ENCODE assay signal across 9 mouse cellular contexts in genomic region chr7:141092051-141092735, GRCm38 (mm10). TPM values are rescaled to one million over a fixed set of nuclear protein-coding genes. Genes with fewer than 3 reads are reported as not detected.
A peak's percentile ranks its signal among the peaks of the same experiment; 100 is the strongest.
DNase-seq lines count a peak whose midpoint lies in the region; ATAC-seq and TF ChIP-seq lines count a peak whose summit lies in the region.
"Had no signal": no experiment of that assay in that cellular context is flagged by ENCODE, and none has a peak within 500 bp of the region (broad histone marks: within the 10 kb centered on the region; RNA-seq: fewer than 3 reads in every experiment).

No protein-coding gene starts in this region.

- no peaks in the 10 kb centered on the region for H3K36me3 ChIP-seq in limb, embryonic 14.5 days (ENCODE audit: control insufficient read depth, insufficient read depth, low read length)
- H3K36me3 ChIP-seq in midbrain, embryonic 15.5 days (replicated peaks), result no peaks in the 10 kb centered on the region

- H3K9ac ChIP-seq in limb, embryonic 14.5 days (ENCODE audit: low read depth, low read length, severe bottlenecking), result 0 out of 2 replicates have a peak overlapping the region, but pooled peaks have one; percentile 1
- H3K9ac ChIP-seq in midbrain, embryonic 15.5 days, result no peak overlapping the region

- no peaks in the 10 kb centered on the region for H3K4me1 ChIP-seq in limb, embryonic 14.5 days (ENCODE audit: control insufficient read depth, insufficient read depth, low read length)
- H3K4me1 ChIP-seq in midbrain, embryonic 15.5 days, result peaks cover 4% of the 10 kb centered on the region; the same call in 1 of the 2 replicates

- ATAC-seq in limb, embryonic 14.5 days (ENCODE audit: low FRiP score, low read depth), result peak; percentile 70; the same call in 1 of the 2 replicates
- ATAC-seq in midbrain, embryonic 15.5 days (replicated peaks), result peak; percentile 85
- ATAC-seq: Patski had no signal

- no peak for TF ChIP-seq POLR2A in limb, embryonic 14.5 days (IDR thresholded peaks at IDR 0.05; ENCODE audit: borderline replicate concordance, extremely low read depth, insufficient read depth, insufficient read length)

- no peak overlapping the region for H3K27ac ChIP-seq in left cerebral cortex, adult 2 months
- H3K27ac ChIP-seq in limb, embryonic 14.5 days (replicated peaks; ENCODE audit: low read depth, low read length), result no peak overlapping the region
- no peak overlapping the region for H3K27ac ChIP-seq in midbrain, embryonic 15.5 days

- peak overlapping the region; percentile 38 for H3K4me2 ChIP-seq in limb, embryonic 14.5 days (replicated peaks; ENCODE audit: low read depth, low read length, severe bottlenecking)
- H3K4me2 ChIP-seq in midbrain, embryonic 15.5 days, result peak overlapping the region; percentile 42

- H3K9me3 ChIP-seq in limb, embryonic 14.5 days (ENCODE audit: control insufficient read depth, low read length), result no peaks in the 10 kb centered on the region
- H3K9me3 ChIP-seq in midbrain, embryonic 15.5 days, result no peaks in the 10 kb centered on the region

- DNase-seq in left cerebral cortex, adult 2 months (ENCODE audit: extremely low spot score in 1 of 2, low spot score in 2 of 2), result peak; percentile 32 to 51
- DNase-seq in left cerebral cortex, adult 11 months (ENCODE audit: low spot score), result no peak
- peak; percentile 96 for DNase-seq in embryo, embryonic 10 days (ENCODE audit: low spot score)
- DNase-seq in gastrocnemius, postnatal 25 days, result peak; percentile 81
- DNase-seq in induced T-regulatory cell, adult 2 months (ENCODE audit: low read depth), result peak; percentile 94
- peak; percentile 63 for DNase-seq in limb, embryonic 14.5 days (ENCODE audit: low spot score)
- DNase-seq in spleen, postnatal 36 days (ENCODE audit: low spot score in 2 of 2), result peak; percentile 88 to 90

- 6% methylated on average over 37 of the region's 37 CpGs for WGBS in limb, embryonic 14.5 days
- WGBS in midbrain, embryonic 15.5 days, result 6% methylated on average over 37 of the region's 37 CpGs

- intact Hi-C loops in left cerebral cortex, adult 2 months (cut with DNase I), result loop anchor here (1.0 kb wide), 1 partner anchor 84 kb away; no protein-coding TSS in a partner anchor

- H3K27me3 ChIP-seq in limb, embryonic 14.5 days (ENCODE audit: control insufficient read depth, insufficient read depth, low read length), result peaks cover 23% of the 10 kb centered on the region
- H3K27me3 ChIP-seq in midbrain, embryonic 15.5 days (replicated peaks), result peaks cover 33% of the 10 kb centered on the region
- H3K27me3 ChIP-seq: Patski had no signal

- H3K4me3 ChIP-seq in left cerebral cortex, adult 2 months, result no peak overlapping the region
- H3K4me3 ChIP-seq in limb, embryonic 14.5 days (replicated peaks; ENCODE audit: low read length), result peak overlapping the region; percentile 22
- peak overlapping the region; percentile 9; the same call in 1 of the 2 replicates for H3K4me3 ChIP-seq in midbrain, embryonic 15.5 days

- TF ChIP-seq CTCF in left cerebral cortex, adult 2 months (IDR thresholded peaks at IDR 0.05), result peak; percentile 49

RNA-seq across cellular contexts. Expression of gene Sigirr, which starts 8.2 kb away (rescaled TPM):
- 1 to 10 TPM; 1.7 to 3.4 TPM for total RNA-seq in left cerebral cortex, adult 2 months (2021)
- total RNA-seq in gastrocnemius, postnatal 25 days (2021), result 1 to 10 TPM; 1.4 to 2.4 TPM
- polyA plus RNA-seq in limb, embryonic 14.5 days (2012; rRNA removed), result 2.5 and 3.1 TPM in 2 replicates
- polyA plus RNA-seq in limb, embryonic 14.5 days (2014; fragmentation: Nextera tagmentation; extraction: Ambion mirVana), result 2.7 and 4.0 TPM in 2 replicates
- polyA plus RNA-seq in midbrain, embryonic 15.5 days (2015; fragmentation: Nextera tagmentation; extraction: Ambion mirVana), result 2.3 and 2.7 TPM in 2 replicates

RNA-seq across cellular contexts. Expression of gene Pkp3, which starts 14.2 kb away (rescaled TPM):
- total RNA-seq in left cerebral cortex, adult 2 months (2021), result not detected
- under 1 TPM in 1 of 2 experiments, not detected in 1; 0.29 TPM for total RNA-seq in gastrocnemius, postnatal 25 days (2021)
- polyA plus RNA-seq in limb, embryonic 14.5 days (2012; rRNA removed), result 37.6 and 38.8 TPM in 2 replicates
- polyA plus RNA-seq in limb, embryonic 14.5 days (2014; fragmentation: Nextera tagmentation; extraction: Ambion mirVana), result 62.4 and 65.9 TPM in 2 replicates
- polyA plus RNA-seq in midbrain, embryonic 15.5 days (2015; fragmentation: Nextera tagmentation; extraction: Ambion mirVana), result 0.84 TPM in 1 of 2 replicates, not detected in the other

RNA-seq across cellular contexts. Expression of gene Ano9, which starts 25.4 kb away (rescaled TPM):
- not detected for total RNA-seq in left cerebral cortex, adult 2 months (2021)
- total RNA-seq in gastrocnemius, postnatal 25 days (2021), result not detected
- polyA plus RNA-seq in limb, embryonic 14.5 days (2012; rRNA removed), result 6.3 and 8.0 TPM in 2 replicates
- 3.6 and 4.3 TPM in 2 replicates for polyA plus RNA-seq in limb, embryonic 14.5 days (2014; fragmentation: Nextera tagmentation; extraction: Ambion mirVana)
- 0.36 and 0.42 TPM in 2 replicates for polyA plus RNA-seq in midbrain, embryonic 15.5 days (2015; fragmentation: Nextera tagmentation; extraction: Ambion mirVana)

RNA-seq across cellular contexts. Expression of gene Ptdss2, which starts 30.0 kb away (rescaled TPM):
- 10 to 100 TPM; 46.9 to 51.6 TPM for total RNA-seq in left cerebral cortex, adult 2 months (2021)
- 10 to 100 TPM; 18.7 to 25.6 TPM for total RNA-seq in gastrocnemius, postnatal 25 days (2021)
- polyA plus RNA-seq in limb, embryonic 14.5 days (2012; rRNA removed), result 49.2 and 61.0 TPM in 2 replicates
- polyA plus RNA-seq in limb, embryonic 14.5 days (2014; fragmentation: Nextera tagmentation; extraction: Ambion mirVana), result 67.8 and 68.6 TPM in 2 replicates
- polyA plus RNA-seq in midbrain, embryonic 15.5 days (2015; fragmentation: Nextera tagmentation; extraction: Ambion mirVana), result 83.3 and 86.2 TPM in 2 replicates

RNA-seq across cellular contexts. Expression of gene B4galnt4, which starts 31.3 kb away (rescaled TPM):
- 10 to 100 TPM; 87.4 to 95.9 TPM for total RNA-seq in left cerebral cortex, adult 2 months (2021)
- total RNA-seq in gastrocnemius, postnatal 25 days (2021), result not detected
- 46.5 and 53.7 TPM in 2 replicates for polyA plus RNA-seq in limb, embryonic 14.5 days (2012; rRNA removed)
- polyA plus RNA-seq in limb, embryonic 14.5 days (2014; fragmentation: Nextera tagmentation; extraction: Ambion mirVana), result 12.3 and 17.1 TPM in 2 replicates
- polyA plus RNA-seq in midbrain, embryonic 15.5 days (2015; fragmentation: Nextera tagmentation; extraction: Ambion mirVana), result 59.2 and 64.1 TPM in 2 replicates
